Mouse (Mus musculus): ENCODE measurements around the gene Scai. TPM values are rescaled to one million over a fixed set of nuclear protein-coding genes. Genes with fewer than 3 reads are reported as not detected.
A peak's percentile ranks its signal among the peaks of the same experiment; 100 is the strongest.

Scai gene
- polyA plus RNA-seq, 1 experiment from 2014 or later = 4.7 TPM

GRCm38 (mm10) chr2:39210738-39211137, 20.2 kb upstream of the Scai start:
- H3K9ac ChIP-seq (ENCODE audit: low read depth, low read length) = no peak overlapping the region
- no peak for DNase-seq (ENCODE audit: low spot score)
- no peaks in the 10 kb centered on the region for H3K9me3 ChIP-seq (ENCODE audit: control insufficient read depth, low read length)
- 86% methylated on average over 4 of the region's 4 CpGs for WGBS
- H3K4me3 ChIP-seq (ENCODE audit: low read depth, low read length) = no peak overlapping the region
- 0 out of 2 replicates have a peak, but pooled peaks cover 2% of the 10 kb centered on the region for H3K36me3 ChIP-seq (ENCODE audit: control insufficient read depth, insufficient read depth, low read length)
- H3K27ac ChIP-seq (ENCODE audit: low read depth, low read length) = no peak overlapping the region
- H3K4me2 ChIP-seq = no peak overlapping the region
- no peaks in the 10 kb centered on the region for H3K4me1 ChIP-seq (replicated peaks; ENCODE audit: control insufficient read depth, insufficient read depth, low read length)
- ATAC-seq (replicated peaks; ENCODE audit: low FRiP score) = no peak
- no peaks in the 10 kb centered on the region for H3K27me3 ChIP-seq (replicated peaks; ENCODE audit: control insufficient read depth, insufficient read depth, low read length)

- Histone ChIP-seq H3K27me3 (replicated peaks; ENCODE audit: control insufficient read depth, insufficient read depth, low read length) (no peaks in the 10 kb centered on the region), H3K9me3 (ENCODE audit: control insufficient read depth, low read length) (no peaks in the 10 kb centered on the region), H3K4me2 (no peak overlapping the region), H3K4me3 (ENCODE audit: low read depth, low read length) (no peak overlapping the region), H3K36me3 (ENCODE audit: control insufficient read depth, insufficient read depth, low read length) (0 out of 2 replicates have a peak, but pooled peaks cover 2% of the 10 kb centered on the region), H3K27ac (ENCODE audit: low read depth, low read length) (no peak overlapping the region), H3K9ac (ENCODE audit: low read depth, low read length) (no peak overlapping the region), H3K4me1 (replicated peaks; ENCODE audit: control insufficient read depth, insufficient read depth, low read length) (no peaks in the 10 kb centered on the region)
- DNase-seq (ENCODE audit: low spot score) (no peak), ATAC-seq (replicated peaks; ENCODE audit: low FRiP score) (no peak)
- 84% methylated on average over 2 of the region's 2 CpGs for WGBS
Observed at GRCm38 (mm10) chr2:39203359-39203758, 12.8 kb upstream of the Scai start.

GRCm38 (mm10) chr2:39194809-39195208, 4.3 kb upstream of the Scai start:
- Histone ChIP-seq H3K27me3 (replicated peaks; ENCODE audit: control insufficient read depth, insufficient read depth, low read length) (no peaks in the 10 kb centered on the region), H3K4me3 (ENCODE audit: low read depth, low read length) (no peak overlapping the region), H3K9me3 (ENCODE audit: control insufficient read depth, low read length) (no peaks in the 10 kb centered on the region), H3K36me3 (ENCODE audit: control insufficient read depth, insufficient read depth, low read length) (peaks cover 3% of the 10 kb centered on the region; the same call in 1 of the 2 replicates), H3K9ac (ENCODE audit: low read depth, low read length) (no peak overlapping the region), H3K27ac (ENCODE audit: low read depth, low read length) (no peak overlapping the region), H3K4me1 (replicated peaks; ENCODE audit: control insufficient read depth, insufficient read depth, low read length) (peaks cover 3% of the 10 kb centered on the region; the same call in 1 of the 2 replicates), H3K4me2 (no peak overlapping the region)
- DNase-seq (ENCODE audit: low spot score) = no peak
- ATAC-seq (replicated peaks; ENCODE audit: low FRiP score) = no peak
- WGBS = 94% methylated on average over 2 of the region's 2 CpGs

GRCm38 (mm10) chr2:39189961-39190560, 473 bp downstream of the Scai start:
- H3K4me3 ChIP-seq (ENCODE audit: low read depth, low read length) = peak overlapping the region; percentile 87
- DNase-seq (ENCODE audit: low spot score) (peak; percentile 79), ATAC-seq (replicated peaks; ENCODE audit: low FRiP score) (peak; percentile 70)
- H3K9me3 ChIP-seq (ENCODE audit: control insufficient read depth, low read length) = no peaks in the 10 kb centered on the region
- peaks cover 7% of the 10 kb centered on the region; the same call in 1 of the 2 replicates for H3K4me1 ChIP-seq (replicated peaks; ENCODE audit: control insufficient read depth, insufficient read depth, low read length)
- peak overlapping the region; percentile 81 for H3K9ac ChIP-seq (ENCODE audit: low read depth, low read length)
- H3K27me3 ChIP-seq (replicated peaks; ENCODE audit: control insufficient read depth, insufficient read depth, low read length) = no peaks in the 10 kb centered on the region
- H3K27ac ChIP-seq (ENCODE audit: low read depth, low read length) = peak overlapping the region; percentile 76
- H3K4me2 ChIP-seq = peak overlapping the region; percentile 94
- 1% methylated on average over 39 of the region's 39 CpGs for WGBS
- no peaks in the 10 kb centered on the region for H3K36me3 ChIP-seq (ENCODE audit: control insufficient read depth, insufficient read depth, low read length)

GRCm38 (mm10) chr2:39185942-39186341, 4.6 kb downstream of the Scai start:
- H3K4me1 ChIP-seq (replicated peaks; ENCODE audit: control insufficient read depth, insufficient read depth, low read length) = peaks cover 6% of the 10 kb centered on the region; the same call in 1 of the 2 replicates
- no peak overlapping the region for H3K4me3 ChIP-seq (ENCODE audit: low read depth, low read length)
- no peak overlapping the region for H3K9ac ChIP-seq (ENCODE audit: low read depth, low read length)
- H3K36me3 ChIP-seq (ENCODE audit: control insufficient read depth, insufficient read depth, low read length) = peaks cover 3% of the 10 kb centered on the region; the same call in 1 of the 2 replicates
- DNase-seq (ENCODE audit: low spot score) (no peak), ATAC-seq (replicated peaks; ENCODE audit: low FRiP score) (no peak)
- no peaks in the 10 kb centered on the region for H3K27me3 ChIP-seq (replicated peaks; ENCODE audit: control insufficient read depth, insufficient read depth, low read length)
- 69% methylated on average over 3 of the region's 3 CpGs for whole genome bisulfite sequencing
- no peaks in the 10 kb centered on the region for H3K9me3 ChIP-seq (ENCODE audit: control insufficient read depth, low read length)
- no peak overlapping the region for H3K27ac ChIP-seq (ENCODE audit: low read depth, low read length)
- no peak overlapping the region for H3K4me2 ChIP-seq

- no peaks in the 10 kb centered on the region for H3K9me3 ChIP-seq (ENCODE audit: control insufficient read depth, low read length)
- H3K27ac ChIP-seq (ENCODE audit: low read depth, low read length) = no peak overlapping the region
- H3K27me3 ChIP-seq (replicated peaks; ENCODE audit: control insufficient read depth, insufficient read depth, low read length) = no peaks in the 10 kb centered on the region
- H3K4me1 ChIP-seq (replicated peaks; ENCODE audit: control insufficient read depth, insufficient read depth, low read length) = no peaks in the 10 kb centered on the region
- H3K4me2 ChIP-seq = no peak overlapping the region
- WGBS = 88% methylated on average over 2 of the region's 2 CpGs
- DNase-seq (ENCODE audit: low spot score) (no peak), ATAC-seq (replicated peaks; ENCODE audit: low FRiP score) (no peak)
- H3K36me3 ChIP-seq (ENCODE audit: control insufficient read depth, insufficient read depth, low read length) = peaks cover 9% of the 10 kb centered on the region; the same call in 1 of the 2 replicates
- H3K4me3 ChIP-seq (ENCODE audit: low read depth, low read length) = no peak overlapping the region
- H3K9ac ChIP-seq (ENCODE audit: low read depth, low read length) = no peak overlapping the region
Observed at GRCm38 (mm10) chr2:39183587-39183986, 6.9 kb downstream of the Scai start.

- no peak overlapping the region for H3K4me3 ChIP-seq (ENCODE audit: low read depth, low read length)
- H3K9me3 ChIP-seq (ENCODE audit: control insufficient read depth, low read length) = no peaks in the 10 kb centered on the region
- H3K4me2 ChIP-seq = no peak overlapping the region
- no peak for DNase-seq (ENCODE audit: low spot score)
- no peaks in the 10 kb centered on the region for H3K27me3 ChIP-seq (replicated peaks; ENCODE audit: control insufficient read depth, insufficient read depth, low read length)
- no peak overlapping the region for H3K27ac ChIP-seq (ENCODE audit: low read depth, low read length)
- H3K9ac ChIP-seq (ENCODE audit: low read depth, low read length) = no peak overlapping the region
- H3K4me1 ChIP-seq (replicated peaks; ENCODE audit: control insufficient read depth, insufficient read depth, low read length) = no peaks in the 10 kb centered on the region
- no peaks in the 10 kb centered on the region for H3K36me3 ChIP-seq (ENCODE audit: control insufficient read depth, insufficient read depth, low read length)
- WGBS = 92% methylated on average over 1 of the region's 1 CpGs
- ATAC-seq (replicated peaks; ENCODE audit: low FRiP score) = no peak
Observed at GRCm38 (mm10) chr2:39160996-39161395, 29.5 kb downstream of the Scai start.

- Histone ChIP-seq H3K9me3 (ENCODE audit: control insufficient read depth, low read length) (no peaks in the 10 kb centered on the region), H3K4me1 (replicated peaks; ENCODE audit: control insufficient read depth, insufficient read depth, low read length) (peaks cover 3% of the 10 kb centered on the region; the same call in 1 of the 2 replicates), H3K4me2 (no peak overlapping the region), H3K27me3 (replicated peaks; ENCODE audit: control insufficient read depth, insufficient read depth, low read length) (no peaks in the 10 kb centered on the region), H3K27ac (ENCODE audit: low read depth, low read length) (no peak overlapping the region), H3K9ac (ENCODE audit: low read depth, low read length) (no peak overlapping the region), H3K36me3 (ENCODE audit: control insufficient read depth, insufficient read depth, low read length) (no peaks in the 10 kb centered on the region), H3K4me3 (ENCODE audit: low read depth, low read length) (no peak overlapping the region)
- WGBS = 90% methylated on average over 1 of the region's 1 CpGs
- ATAC-seq (replicated peaks; ENCODE audit: low FRiP score) = no peak
- no peak for DNase-seq (ENCODE audit: low spot score)
Observed at GRCm38 (mm10) chr2:39157916-39158315, 32.6 kb downstream of the Scai start.

GRCm38 (mm10) chr2:39156821-39157220, 33.7 kb downstream of the Scai start:
- H3K4me1 ChIP-seq (replicated peaks; ENCODE audit: control insufficient read depth, insufficient read depth, low read length) = peaks cover 3% of the 10 kb centered on the region; the same call in 1 of the 2 replicates
- no peaks in the 10 kb centered on the region for H3K9me3 ChIP-seq (ENCODE audit: control insufficient read depth, low read length)
- no peaks in the 10 kb centered on the region for H3K27me3 ChIP-seq (replicated peaks; ENCODE audit: control insufficient read depth, insufficient read depth, low read length)
- no peaks in the 10 kb centered on the region for H3K36me3 ChIP-seq (ENCODE audit: control insufficient read depth, insufficient read depth, low read length)
- DNase-seq (ENCODE audit: low spot score) = no peak
- H3K4me3 ChIP-seq (ENCODE audit: low read depth, low read length) = no peak overlapping the region
- H3K9ac ChIP-seq (ENCODE audit: low read depth, low read length) = no peak overlapping the region
- no peak overlapping the region for H3K27ac ChIP-seq (ENCODE audit: low read depth, low read length)
- H3K4me2 ChIP-seq = no peak overlapping the region
- no peak for ATAC-seq (replicated peaks; ENCODE audit: low FRiP score)
- 67% methylated on average over 1 of the region's 1 CpGs for WGBS
